Mouse (Mus musculus): ENCODE data around the gene Gimap8.

GRCm38 (mm10) chr6:48665471-48665870 lies 18.4 kb downstream of the Gimap8 start:
- TF ChIP-seq GATA1 (IDR thresholded peaks at IDR 0.05; ENCODE audit: borderline replicate concordance, low read length) (no peak), FLI1 (IDR thresholded peaks at IDR 0.05; ENCODE audit: low read length) (no peak)

Measured in megakaryocyte, embryonic 14.5 days (primary cell).